Comparison of ENCODE assay signal across 9 mouse cellular contexts in the genomic region with DNA sequence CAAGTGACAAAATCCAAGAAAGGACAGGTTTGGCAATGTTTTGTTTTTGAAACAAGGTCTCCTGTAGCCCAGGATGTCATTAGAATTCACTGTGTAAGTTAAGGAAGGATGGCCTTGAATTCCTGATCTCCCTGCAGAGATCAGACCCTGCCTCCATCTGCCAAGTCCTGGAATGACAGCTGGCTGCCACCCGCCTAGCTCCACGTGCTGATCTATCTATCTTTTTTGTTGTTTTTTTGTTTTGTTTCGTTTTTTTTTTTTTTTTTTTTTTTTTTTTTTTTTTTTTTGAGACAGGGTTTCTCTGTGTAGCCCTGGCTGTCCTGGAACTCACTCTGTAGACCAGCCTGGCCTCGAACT. TPM values are rescaled to one million over a fixed set of nuclear protein-coding genes. Genes with fewer than 3 reads are reported as not detected.
DNase-seq lines count a peak whose midpoint lies in the region; ATAC-seq and TF ChIP-seq lines count a peak whose summit lies in the region.
"Not testable (repeated sequence)": the region's sequence is repeated elsewhere in the genome, so short reads cannot be mapped to it uniquely, and the experiment has no call there.
"Had no signal": no experiment of that assay in that cellular context is flagged by ENCODE, and none has a peak within 500 bp of the region (broad histone marks: within the 10 kb centered on the region; RNA-seq: fewer than 3 reads in every experiment).

No protein-coding gene starts in this region.

- H3K27me3 ChIP-seq in heart, embryonic 10.5 days (ENCODE audit: insufficient read depth, poor library complexity, severe bottlenecking); hindbrain, embryonic 16.5 days (replicated peaks; ENCODE audit: control insufficient read depth, insufficient read depth, low read length); limb, embryonic 10.5 days (ENCODE audit: low read depth, poor library complexity, severe bottlenecking); lung, embryonic 14.5 days (ENCODE audit: insufficient read depth, low read length); myocyte (ENCODE audit: control insufficient read depth, insufficient read depth, insufficient read length); thymus, adult 2 months (ENCODE audit: control insufficient read depth, insufficient read depth, low read length): not testable (repeated sequence)

- TF ChIP-seq CTCF in bone marrow, adult 2 months (IDR thresholded peaks at IDR 0.05; ENCODE audit: control insufficient read depth, insufficient read depth, low read length); embryonic fibroblast, embryonic 13.5 days (IDR thresholded peaks at IDR 0.05; ENCODE audit: borderline replicate concordance, insufficient read depth, low read length); lung, embryonic 14.5 days (IDR thresholded peaks at IDR 0.05; ENCODE audit: low read depth); thymus, adult 2 months (IDR thresholded peaks at IDR 0.05; ENCODE audit: borderline replicate concordance, control insufficient read depth, extremely low read depth, insufficient read depth, low read length, poor library complexity): not testable (repeated sequence)

- 15% methylated on average over 3 of the region's 4 CpGs for WGBS in bone marrow, adult 2 months
- 8% methylated on average over 4 of the region's 4 CpGs for WGBS in heart, embryonic 10.5 days
- 10% methylated on average over 4 of the region's 4 CpGs for WGBS in hindbrain, embryonic 16.5 days
- 12% methylated on average over 4 of the region's 4 CpGs for WGBS in limb, embryonic 10.5 days
- 11% methylated on average over 4 of the region's 4 CpGs for WGBS in lung, embryonic 14.5 days
- WGBS in thymus, adult 2 months: 13% methylated on average over 4 of the region's 4 CpGs

- not testable (repeated sequence) for ATAC-seq in hindbrain, embryonic 16.5 days; lung, embryonic 14.5 days (ENCODE audit: insufficient read depth)

- peak overlapping the region; percentile 18 for H3K4me3 ChIP-seq in bone marrow, adult 2 months (replicated peaks; ENCODE audit: control insufficient read depth, low read depth, low read length)
- not testable (repeated sequence) for H3K4me3 ChIP-seq in embryonic fibroblast, embryonic 13.5 days (ENCODE audit: insufficient read depth, low read length); lung, embryonic 14.5 days (ENCODE audit: low read depth, low read length); thymus, adult 2 months (ENCODE audit: control insufficient read depth, insufficient read depth, low read length)
- peak overlapping the region; percentile 59 for H3K4me3 ChIP-seq in heart, embryonic 10.5 days
- H3K4me3 ChIP-seq in hindbrain, embryonic 16.5 days (ENCODE audit: low read length): peak overlapping the region; percentile 38
- H3K4me3 ChIP-seq in limb, embryonic 10.5 days: peak overlapping the region; percentile 54
- peak overlapping the region; percentile 99 for H3K4me3 ChIP-seq in myocyte

- TF ChIP-seq POLR2A in bone marrow, adult 2 months (IDR thresholded peaks at IDR 0.05; ENCODE audit: borderline replicate concordance, control insufficient read depth, low read depth, low read length); embryonic fibroblast, embryonic 13.5 days (IDR thresholded peaks at IDR 0.05; ENCODE audit: low read depth, low read length); myocyte (IDR thresholded peaks at IDR 0.05; ENCODE audit: insufficient read length, low read depth); thymus, adult 2 months (IDR thresholded peaks at IDR 0.05; ENCODE audit: control insufficient read depth, extremely low read depth, insufficient read depth, low read length, poor library complexity): not testable (repeated sequence)

- peak overlapping the region; percentile 72 for H3K9ac ChIP-seq in hindbrain, embryonic 16.5 days (ENCODE audit: low read depth, low read length)
- H3K9ac ChIP-seq in lung, embryonic 14.5 days: peak overlapping the region; percentile 45; the same call in 1 of the 2 replicates

- H3ac ChIP-seq in myocyte (ENCODE audit: control insufficient read depth, insufficient read length): not testable (repeated sequence)

- H3K79me2 ChIP-seq in myocyte (ENCODE audit: control insufficient read depth, insufficient read depth): peaks cover 38% of the 10 kb centered on the region

- H3K9me3 ChIP-seq in heart, embryonic 10.5 days; hindbrain, embryonic 16.5 days (ENCODE audit: control insufficient read depth, low read length); limb, embryonic 10.5 days (replicated peaks); lung, embryonic 14.5 days (ENCODE audit: low read depth, low read length): not testable (repeated sequence)

- H3K36me3 ChIP-seq in heart, embryonic 10.5 days: peaks cover 35% of the 10 kb centered on the region
- H3K36me3 ChIP-seq in hindbrain, embryonic 16.5 days (ENCODE audit: control insufficient read depth, insufficient read depth, low read length): peaks cover 27% of the 10 kb centered on the region
- peaks cover 37% of the 10 kb centered on the region for H3K36me3 ChIP-seq in limb, embryonic 10.5 days
- peaks cover 34% of the 10 kb centered on the region for H3K36me3 ChIP-seq in lung, embryonic 14.5 days (ENCODE audit: insufficient read depth)
- H3K36me3 ChIP-seq in myocyte (ENCODE audit: control insufficient read depth, insufficient read depth): peaks cover 30% of the 10 kb centered on the region
- H3K36me3 ChIP-seq in thymus, adult 2 months (ENCODE audit: control insufficient read depth, insufficient read depth, low read length): peaks cover 29% of the 10 kb centered on the region

- not testable (repeated sequence) for H3K4me1 ChIP-seq in bone marrow, adult 2 months (ENCODE audit: control insufficient read depth, insufficient read depth, low read length); embryonic fibroblast, embryonic 13.5 days (ENCODE audit: control insufficient read depth, insufficient read depth, low read length); lung, embryonic 14.5 days (ENCODE audit: insufficient read depth)
- peaks cover 56% of the 10 kb centered on the region for H3K4me1 ChIP-seq in heart, embryonic 10.5 days
- peaks cover 45% of the 10 kb centered on the region for H3K4me1 ChIP-seq in hindbrain, embryonic 16.5 days (ENCODE audit: control insufficient read depth, insufficient read depth, low read depth, low read length)
- H3K4me1 ChIP-seq in limb, embryonic 10.5 days: peaks cover 50% of the 10 kb centered on the region
- peaks cover 27% of the 10 kb centered on the region for H3K4me1 ChIP-seq in thymus, adult 2 months (replicated peaks; ENCODE audit: control insufficient read depth, insufficient read depth, low read length)

- peak overlapping the region; percentile 67 for H3K4me2 ChIP-seq in hindbrain, embryonic 16.5 days (ENCODE audit: low read length)
- peak overlapping the region; percentile 89 for H3K4me2 ChIP-seq in lung, embryonic 14.5 days
- H3K4me2 ChIP-seq in myocyte (ENCODE audit: low read depth): peak overlapping the region; percentile 99

- not testable (repeated sequence) for DNase-seq in heart, embryonic 10.5 days (ENCODE audit: low spot score); limb, embryonic 10.5 days (ENCODE audit: low spot score); lung, embryonic 14.5 days; thymus, adult 2 months

- peak overlapping the region; percentile 48; the same call in 1 of the 2 replicates for H3K27ac ChIP-seq in bone marrow, adult 2 months (ENCODE audit: control insufficient read depth, insufficient read depth, low read depth, low read length, poor library complexity)
- H3K27ac ChIP-seq in embryonic fibroblast, embryonic 13.5 days (ENCODE audit: insufficient read depth, low read length): peak overlapping the region; percentile 22
- peak overlapping the region; percentile 88 for H3K27ac ChIP-seq in heart, embryonic 10.5 days
- H3K27ac ChIP-seq in hindbrain, embryonic 16.5 days (ENCODE audit: low read depth, low read length): peak overlapping the region; percentile 93
- H3K27ac ChIP-seq in limb, embryonic 10.5 days: peak overlapping the region; percentile 97
- peak overlapping the region; percentile 94 for H3K27ac ChIP-seq in lung, embryonic 14.5 days (ENCODE audit: low read depth)
- peak overlapping the region; percentile 11; the same call in 1 of the 2 replicates for H3K27ac ChIP-seq in thymus, adult 2 months (ENCODE audit: control insufficient read depth, insufficient read depth, low read length)

RNA-seq across cellular contexts. Expression of a gene that starts 1.1 kb away (rescaled TPM):
- polyA plus RNA-seq in bone marrow, adult 2 months (2011; ENCODE audit: insufficient read depth, insufficient read length, low replicate concordance, missing spikeins): 347 and 468 TPM in 2 replicates
- 1,643 and 1,827 TPM in 2 replicates for polyA plus RNA-seq in embryonic fibroblast, embryonic 13.5 days (2011; ENCODE audit: insufficient read length, low read depth, missing spikeins)
- 447 and 460 TPM in 2 replicates for polyA plus RNA-seq in heart, embryonic 10.5 days (2016; fragmentation: Nextera tagmentation; extraction: Ambion mirVana)
- polyA plus RNA-seq in hindbrain, embryonic 16.5 days (2015; fragmentation: Nextera tagmentation; extraction: Ambion mirVana): 525 and 551 TPM in 2 replicates
- polyA plus RNA-seq in limb, embryonic 10.5 days (2016; fragmentation: Nextera tagmentation; extraction: Ambion mirVana): 575 and 611 TPM in 2 replicates
- polyA plus RNA-seq in lung, embryonic 14.5 days (2014; fragmentation: Nextera tagmentation; extraction: Ambion mirVana): 481 and 493 TPM in 2 replicates
- 3,891 TPM for polyA plus RNA-seq in myocyte (2012; fragmentation: generic; extraction: Trizol)
- 2,100 and 2,369 TPM in 2 replicates for polyA plus RNA-seq in thymus, adult 2 months (2012; rRNA removed)

RNA-seq across cellular contexts. Expression of a gene that starts 7.5 kb away (rescaled TPM):
- polyA plus RNA-seq in bone marrow, adult 2 months (2011; ENCODE audit: insufficient read depth, insufficient read length, low replicate concordance, missing spikeins): 7.2 and 23.2 TPM in 2 replicates
- 48.4 and 51.2 TPM in 2 replicates for polyA plus RNA-seq in embryonic fibroblast, embryonic 13.5 days (2011; ENCODE audit: insufficient read length, low read depth, missing spikeins)
- polyA plus RNA-seq in heart, embryonic 10.5 days (2016; fragmentation: Nextera tagmentation; extraction: Ambion mirVana): 56.3 and 78.7 TPM in 2 replicates
- polyA plus RNA-seq in hindbrain, embryonic 16.5 days (2015; fragmentation: Nextera tagmentation; extraction: Ambion mirVana): 49.0 and 58.7 TPM in 2 replicates
- polyA plus RNA-seq in limb, embryonic 10.5 days (2016; fragmentation: Nextera tagmentation; extraction: Ambion mirVana): 46.5 and 52.0 TPM in 2 replicates
- 52.6 and 55.8 TPM in 2 replicates for polyA plus RNA-seq in lung, embryonic 14.5 days (2014; fragmentation: Nextera tagmentation; extraction: Ambion mirVana)
- 120 TPM for polyA plus RNA-seq in myocyte (2012; fragmentation: generic; extraction: Trizol)
- 95.9 and 103 TPM in 2 replicates for polyA plus RNA-seq in thymus, adult 2 months (2012; rRNA removed)

RNA-seq across cellular contexts. Expression of a gene that starts 7.6 kb away (rescaled TPM):
- 11.1 and 29.0 TPM in 2 replicates for polyA plus RNA-seq in bone marrow, adult 2 months (2011; ENCODE audit: insufficient read depth, insufficient read length, low replicate concordance, missing spikeins)
- polyA plus RNA-seq in embryonic fibroblast, embryonic 13.5 days (2011; ENCODE audit: insufficient read length, low read depth, missing spikeins): 25.6 and 27.9 TPM in 2 replicates
- polyA plus RNA-seq in heart, embryonic 10.5 days (2016; fragmentation: Nextera tagmentation; extraction: Ambion mirVana): 53.5 and 62.2 TPM in 2 replicates
- 47.1 and 56.9 TPM in 2 replicates for polyA plus RNA-seq in hindbrain, embryonic 16.5 days (2015; fragmentation: Nextera tagmentation; extraction: Ambion mirVana)
- polyA plus RNA-seq in limb, embryonic 10.5 days (2016; fragmentation: Nextera tagmentation; extraction: Ambion mirVana): 73.6 and 73.9 TPM in 2 replicates
- polyA plus RNA-seq in lung, embryonic 14.5 days (2014; fragmentation: Nextera tagmentation; extraction: Ambion mirVana): 38.7 and 47.9 TPM in 2 replicates
- polyA plus RNA-seq in myocyte (2012; fragmentation: generic; extraction: Trizol): 43.2 TPM
- polyA plus RNA-seq in thymus, adult 2 months (2012; rRNA removed): 67.6 and 72.9 TPM in 2 replicates

RNA-seq across cellular contexts. Expression of a gene that starts 8.3 kb away (rescaled TPM):
- not detected in 2 replicates for polyA plus RNA-seq in bone marrow, adult 2 months (2011; ENCODE audit: insufficient read depth, insufficient read length, low replicate concordance, missing spikeins)
- not detected in 2 replicates for polyA plus RNA-seq in embryonic fibroblast, embryonic 13.5 days (2011; ENCODE audit: insufficient read length, low read depth, missing spikeins)
- polyA plus RNA-seq in heart, embryonic 10.5 days (2016; fragmentation: Nextera tagmentation; extraction: Ambion mirVana): not detected in 2 replicates
- not detected in 2 replicates for polyA plus RNA-seq in hindbrain, embryonic 16.5 days (2015; fragmentation: Nextera tagmentation; extraction: Ambion mirVana)
- not detected in 2 replicates for polyA plus RNA-seq in limb, embryonic 10.5 days (2016; fragmentation: Nextera tagmentation; extraction: Ambion mirVana)
- polyA plus RNA-seq in lung, embryonic 14.5 days (2014; fragmentation: Nextera tagmentation; extraction: Ambion mirVana): not detected in 2 replicates
- polyA plus RNA-seq in myocyte (2012; fragmentation: generic; extraction: Trizol): 0.12 TPM
- polyA plus RNA-seq in thymus, adult 2 months (2012; rRNA removed): not detected in 2 replicates
- polyA plus RNA-seq: frontal cortex, adult 2 months had no signal

RNA-seq across cellular contexts. Expression of a gene that starts 26.5 kb away (rescaled TPM):
- polyA plus RNA-seq in bone marrow, adult 2 months (2011; ENCODE audit: insufficient read depth, insufficient read length, low replicate concordance, missing spikeins): not detected in 2 replicates
- not detected in 2 replicates for polyA plus RNA-seq in embryonic fibroblast, embryonic 13.5 days (2011; ENCODE audit: insufficient read length, low read depth, missing spikeins)
- 2.7 and 3.8 TPM in 2 replicates for polyA plus RNA-seq in heart, embryonic 10.5 days (2016; fragmentation: Nextera tagmentation; extraction: Ambion mirVana)
- polyA plus RNA-seq in hindbrain, embryonic 16.5 days (2015; fragmentation: Nextera tagmentation; extraction: Ambion mirVana): 0.09 and 0.24 TPM in 2 replicates
- not detected in 2 replicates for polyA plus RNA-seq in limb, embryonic 10.5 days (2016; fragmentation: Nextera tagmentation; extraction: Ambion mirVana)
- polyA plus RNA-seq in lung, embryonic 14.5 days (2014; fragmentation: Nextera tagmentation; extraction: Ambion mirVana): 0.23 TPM in 1 of 2 replicates, not detected in the other
- 52.3 TPM for polyA plus RNA-seq in myocyte (2012; fragmentation: generic; extraction: Trizol)
- 0.12 TPM in 1 of 2 replicates, not detected in the other for polyA plus RNA-seq in thymus, adult 2 months (2012; rRNA removed)

Comparison
In these comparisons a context has a peak if more than half of its experiments do, and no peak if none do; other contexts are left out.
1. H3K27ac ChIP-seq: peak in every context shown above with its lines; median percentile 97 in limb, embryonic 10.5 days; 94 in lung, embryonic 14.5 days; 93 in hindbrain, embryonic 16.5 days; 88 in heart, embryonic 10.5 days; 48 in bone marrow, adult 2 months; 22 in embryonic fibroblast, embryonic 13.5 days; 11 in thymus, adult 2 months.